Mouse (Mus musculus): Measurements from ENCODE around the gene Bsdc1.

DNA sequence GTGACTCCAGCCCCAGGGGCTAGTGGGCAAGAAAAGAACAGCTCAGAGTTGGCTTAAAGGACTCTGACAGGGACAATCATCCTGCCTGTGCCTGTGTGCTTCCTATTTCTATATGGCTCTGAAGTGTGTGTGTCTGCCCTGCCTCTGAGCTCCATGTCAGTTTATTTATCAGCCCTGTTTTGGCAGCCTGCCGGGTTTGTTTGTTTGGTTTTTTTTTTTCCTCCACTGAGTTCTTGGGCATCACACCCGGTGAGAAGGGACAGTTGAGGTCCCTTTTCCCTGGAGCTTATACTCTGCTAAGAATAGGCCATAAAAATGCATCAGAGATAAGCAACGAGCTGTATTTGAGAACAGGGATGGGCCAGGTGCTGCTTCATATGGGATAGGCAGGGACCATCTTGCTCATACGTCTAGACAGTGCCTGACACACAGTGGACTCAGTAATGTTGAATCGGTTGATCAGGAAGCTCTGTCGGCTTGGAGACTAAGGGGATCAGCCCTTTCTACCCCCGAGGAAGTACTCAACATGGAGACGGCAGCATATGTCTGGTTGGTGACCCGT lies 41.0 kb downstream of the Bsdc1 start:
- TF ChIP-seq CTCF (IDR thresholded peaks at IDR 0.05; ENCODE audit: low read depth) (no peak), EP300 (IDR thresholded peaks at IDR 0.05; ENCODE audit: low read depth) (no peak)

All from heart, postnatal 0 days (tissue).